Mouse (Mus musculus) limb, embryonic 14.5 days (tissue): ENCODE results near the gene Napsa. TPM values are rescaled to one million over a fixed set of nuclear protein-coding genes. Genes with fewer than 3 reads are reported as not detected.

Source experiments
- ATAC-seq: fragments of 200-750 bp; cut with Nextera tagmentation; 2 replicates; pipeline ENCODE4 v1.8.0; 2017; ENCODE audit warnings: low read depth, moderate number of reproducible peaks, moderate TSS enrichment; ENCODE audit not compliant: low FRiP score
- DNase-seq: peaks from one replicate; pipeline ENCODE4 v3.0.0-alpha.2; 2015; ENCODE audit warnings: low spot score
- H3K27ac ChIP-seq: fragments of 300-500 bp; sonication (generic); replicated peaks from 2 replicates; pipeline ENCODE4 v1.5.1; 2014; ENCODE audit warnings: low read depth, mild to moderate bottlenecking, low read length, moderate library complexity, mixed read lengths
- H3K27me3 ChIP-seq: fragments of 300-500 bp; sonication (generic); 2 replicates; pipeline ENCODE4 v1.6.1; 2014; ENCODE audit warnings: low read length, mixed read lengths; ENCODE audit not compliant: control insufficient read depth, insufficient read depth
- H3K36me3 ChIP-seq: fragments of 300-500 bp; sonication (generic); 2 replicates; pipeline ENCODE4 v1.6.1; 2014; ENCODE audit warnings: mild to moderate bottlenecking, low read length, moderate library complexity, mixed read lengths; ENCODE audit not compliant: control insufficient read depth, insufficient read depth
- H3K4me1 ChIP-seq: fragments of 300-500 bp; sonication (generic); 2 replicates; pipeline ENCODE4 v1.6.1; 2014; ENCODE audit warnings: antibody characterized with exemption, low read length, mixed read lengths; ENCODE audit not compliant: control insufficient read depth, insufficient read depth
- H3K4me2 ChIP-seq: fragments of 300-500 bp; sonication (generic); replicated peaks from 2 replicates; pipeline ENCODE4 v1.6.1; 2014; ENCODE audit warnings: low read depth, mild to moderate bottlenecking, low read length, moderate library complexity; ENCODE audit not compliant: severe bottlenecking
- H3K4me3 ChIP-seq: fragments of 300-500 bp; sonication (generic); replicated peaks from 2 replicates; pipeline ENCODE4 v1.5.1; 2014; ENCODE audit warnings: low read length
- H3K9ac ChIP-seq: fragments of 300-500 bp; sonication (generic); 2 replicates; pipeline ENCODE4 v1.6.1; 2014; ENCODE audit warnings: mild to moderate bottlenecking, low read depth, low read length, moderate library complexity; ENCODE audit not compliant: severe bottlenecking
- H3K9me3 ChIP-seq: fragments of 300-500 bp; sonication (generic); 2 replicates; pipeline ENCODE4 v1.6.1; 2016; ENCODE audit warnings: low read length; ENCODE audit not compliant: control insufficient read depth
- POLR2A ChIP-seq: fragments of 200-500 bp; IDR thresholded peaks from 2 replicates; pipeline ENCODE4 v1.8.0; 2012; ENCODE audit warnings: inconsistent platforms, mild to moderate bottlenecking, moderate library complexity, borderline replicate concordance; ENCODE audit not compliant: insufficient read depth, insufficient read length; ENCODE audit errors: extremely low read depth
- WGBS: fragments of 180-500 bp; shearing (Covaris S2); extraction: QIAGEN DNeasy Blood & Tissue Kit; methylation state at CpG from one replicate; pipeline ENCODE4 v1.1.7; 2014; 5-methylcytosine and 5-hydroxymethylcytosine counted together
- polyA plus RNA-seq, 2 experiments: library from polyadenylated mRNA; depleted of rRNA in 1 of 2; stranded (reverse) in 1 of 2; unstranded in 1 of 2; fragments of >200 nt; fragmentation: Nextera tagmentation in 1 of 2; extraction: Ambion mirVana in 1 of 2; gene quantifications; 2 replicates each; pipeline versions ENCODE4 v1.2.1 to v1.2.3; 2012 to 2014

Gene Napsa
- polyA plus RNA-seq, 2 experiments, result 1.4 to 2.2 TPM

- WGBS, result 86% methylated on average over 10 of the region's 10 CpGs
- H3K4me3 ChIP-seq, result no peak overlapping the region
- no peaks in the 10 kb centered on the region for H3K27me3 ChIP-seq
- no peaks in the 10 kb centered on the region for H3K36me3 ChIP-seq
- no peaks in the 10 kb centered on the region for H3K4me1 ChIP-seq
- H3K9me3 ChIP-seq, result no peaks in the 10 kb centered on the region
- no peak overlapping the region for H3K4me2 ChIP-seq
- H3K9ac ChIP-seq, result no peak overlapping the region
- H3K27ac ChIP-seq, result no peak overlapping the region
- ATAC-seq (no peak), DNase-seq (no peak)
- no peak for TF ChIP-seq POLR2A
Observed at GRCm38 (mm10) chr7:44564486-44564885, 7.7 kb upstream of the Napsa start.

GRCm38 (mm10) chr7:44565414-44565813, 6.8 kb upstream of the Napsa start:
- H3K9ac ChIP-seq, result no peak overlapping the region
- no peaks in the 10 kb centered on the region for H3K27me3 ChIP-seq
- no peaks in the 10 kb centered on the region for H3K36me3 ChIP-seq
- WGBS, result 74% methylated on average over 6 of the region's 6 CpGs
- ATAC-seq, result no peak
- H3K9me3 ChIP-seq, result no peaks in the 10 kb centered on the region
- H3K4me3 ChIP-seq, result no peak overlapping the region
- no peaks in the 10 kb centered on the region for H3K4me1 ChIP-seq
- no peak for TF ChIP-seq POLR2A
- H3K27ac ChIP-seq, result no peak overlapping the region
- H3K4me2 ChIP-seq, result no peak overlapping the region
- DNase-seq, result no peak

GRCm38 (mm10) chr7:44568803-44569202, 3.4 kb upstream of the Napsa start:
- Histone ChIP-seq H3K9me3 (no peaks in the 10 kb centered on the region), H3K9ac (no peak overlapping the region), H3K4me1 (no peaks in the 10 kb centered on the region), H3K36me3 (no peaks in the 10 kb centered on the region), H3K27ac (no peak overlapping the region), H3K4me2 (no peak overlapping the region), H3K27me3 (no peaks in the 10 kb centered on the region), H3K4me3 (no peak overlapping the region)
- WGBS, result 66% methylated on average over 9 of the region's 9 CpGs
- DNase-seq, result no peak
- ATAC-seq, result no peak
- TF ChIP-seq POLR2A, result no peak

- ATAC-seq (no peak), DNase-seq (no peak)
- no peak overlapping the region for H3K4me2 ChIP-seq
- H3K4me3 ChIP-seq, result no peak overlapping the region
- no peak overlapping the region for H3K9ac ChIP-seq
- 82% methylated on average over 6 of the region's 6 CpGs for WGBS
- no peaks in the 10 kb centered on the region for H3K9me3 ChIP-seq
- no peaks in the 10 kb centered on the region for H3K4me1 ChIP-seq
- H3K36me3 ChIP-seq, result no peaks in the 10 kb centered on the region
- no peaks in the 10 kb centered on the region for H3K27me3 ChIP-seq
- TF ChIP-seq POLR2A, result no peak
- no peak overlapping the region for H3K27ac ChIP-seq
Observed at GRCm38 (mm10) chr7:44570989-44571388, 1.2 kb upstream of the Napsa start.

- Histone ChIP-seq H3K4me3 (no peak overlapping the region), H3K27me3 (no peaks in the 10 kb centered on the region), H3K9ac (no peak overlapping the region), H3K9me3 (no peaks in the 10 kb centered on the region), H3K36me3 (no peaks in the 10 kb centered on the region), H3K4me2 (no peak overlapping the region), H3K27ac (no peak overlapping the region), H3K4me1 (no peaks in the 10 kb centered on the region)
- WGBS, result 52% methylated on average over 4 of the region's 4 CpGs
- no peak for TF ChIP-seq POLR2A
- no peak for ATAC-seq
- DNase-seq, result no peak
Observed at GRCm38 (mm10) chr7:44571811-44572210, 369 bp upstream of the Napsa start.

GRCm38 (mm10) chr7:44572956-44573484, 840 bp downstream of the Napsa start:
- TF ChIP-seq POLR2A, result no peak

More at GRCm38 (mm10) chr7:44572956-44573484, 840 bp downstream of the Napsa start:
- no peak for ATAC-seq
- H3K9me3 ChIP-seq, result no peaks in the 10 kb centered on the region
- H3K4me2 ChIP-seq, result no peak overlapping the region
- 73% methylated on average over 5 of the region's 5 CpGs for WGBS
- no peak overlapping the region for H3K9ac ChIP-seq
- H3K36me3 ChIP-seq, result no peaks in the 10 kb centered on the region
- H3K27me3 ChIP-seq, result no peaks in the 10 kb centered on the region
- H3K4me1 ChIP-seq, result no peaks in the 10 kb centered on the region
- H3K27ac ChIP-seq, result no peak overlapping the region
- DNase-seq, result no peak
- no peak overlapping the region for H3K4me3 ChIP-seq
